Mouse (Mus musculus) left cerebral cortex, adult 2 months (tissue): ENCODE results near the gene Glcci1. TPM values are rescaled to one million over a fixed set of nuclear protein-coding genes. Genes with fewer than 3 reads are reported as not detected.
A peak's percentile ranks its signal among the peaks of the same experiment; 100 is the strongest.
"Not testable (repeated sequence)": the region's sequence is repeated elsewhere in the genome, so short reads cannot be mapped to it uniquely, and the experiment has no call there.

ENCODE experiments used
- DNase-seq, 2 experiments: peaks; one replicate each; pipeline ENCODE4 v3.0.0; 2021 to 2022; ENCODE audit warnings: low spot score in 2 of 2, mixed read lengths in 1 of 2; ENCODE audit errors: extremely low spot score in 1 of 2
- H3K27ac ChIP-seq: fragments of 200-600 bp; 2 replicates; pipeline ENCODE4 v1.8.1; 2022
- H3K4me3 ChIP-seq: fragments of 200-600 bp; 2 replicates; pipeline ENCODE4 v1.8.1; 2022
- CTCF ChIP-seq: fragments of 200-600 bp; IDR thresholded peaks from 2 replicates; pipeline ENCODE4 v1.8.1; 2022; ENCODE audit warnings: antibody characterized with exemption, mild to moderate bottlenecking, moderate library complexity
- intact Hi-C: fragments of 180-260 bp; cut with DNase I; formaldehyde crosslinking; loops from one replicate; pipeline ENCODE4 v1.15.1; 2025
- total RNA-seq, 2 experiments: library from RNA; stranded (reverse); gene quantifications; 2 replicates each; pipeline ENCODE4 v1.2.3; 2021

The Glcci1 gene
- total RNA-seq, 2 experiments from 2014 or later, result 160 to 164 TPM

DNA sequence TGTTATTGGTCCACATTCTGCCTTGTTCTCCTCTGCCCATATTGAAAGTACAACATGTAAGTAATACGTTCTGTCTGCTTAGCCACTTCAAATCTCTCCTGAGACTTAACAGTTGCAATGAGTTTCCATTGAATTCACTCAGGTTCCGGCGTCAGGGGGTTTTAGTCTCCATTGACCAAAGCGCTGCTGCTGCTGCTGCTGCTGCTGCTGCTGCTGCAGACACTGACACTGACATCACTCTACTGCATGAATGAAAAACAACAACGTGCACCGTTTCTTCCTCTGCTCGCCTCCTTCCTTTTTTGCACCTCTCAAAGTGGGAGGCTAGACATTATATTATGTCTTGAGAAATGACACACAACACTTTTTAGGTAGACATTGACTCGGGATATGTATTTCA, 3.0 kb downstream of the Glcci1 start:
- H3K27ac ChIP-seq, result peak overlapping the region; percentile 83
- intact Hi-C loops, result loop anchor here (5.0 kb wide), 6 partner anchors 90 to 305 kb away; partner anchors contain the start of gene Mios

DNA sequence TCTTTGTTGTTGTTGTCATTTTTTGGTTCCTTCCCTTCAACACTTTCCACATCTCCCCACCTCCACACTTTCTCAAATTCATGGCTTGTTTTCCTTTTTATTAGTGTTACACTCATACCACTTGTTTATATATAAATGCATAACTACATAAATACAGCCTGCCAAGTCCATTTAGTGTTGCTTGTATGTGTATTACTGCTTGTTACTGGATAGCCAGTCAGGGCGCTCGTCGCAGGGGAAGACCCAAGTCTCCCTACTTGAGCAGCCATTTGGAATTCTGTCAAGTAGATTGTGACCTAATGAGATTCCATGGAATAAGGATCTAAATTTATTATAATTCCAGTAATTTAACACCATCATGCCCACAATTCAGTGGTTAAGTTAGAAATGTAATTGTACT, 10.3 kb downstream of the Glcci1 start:
- intact Hi-C loops, result no loop called here
- no peak for DNase-seq
- TF ChIP-seq CTCF, result no peak

More for the DNA sequence above, 3.0 kb downstream of the Glcci1 start:
- H3K4me3 ChIP-seq, result peak overlapping the region; percentile 86
- no peak for DNase-seq
- no peak for TF ChIP-seq CTCF

DNA sequence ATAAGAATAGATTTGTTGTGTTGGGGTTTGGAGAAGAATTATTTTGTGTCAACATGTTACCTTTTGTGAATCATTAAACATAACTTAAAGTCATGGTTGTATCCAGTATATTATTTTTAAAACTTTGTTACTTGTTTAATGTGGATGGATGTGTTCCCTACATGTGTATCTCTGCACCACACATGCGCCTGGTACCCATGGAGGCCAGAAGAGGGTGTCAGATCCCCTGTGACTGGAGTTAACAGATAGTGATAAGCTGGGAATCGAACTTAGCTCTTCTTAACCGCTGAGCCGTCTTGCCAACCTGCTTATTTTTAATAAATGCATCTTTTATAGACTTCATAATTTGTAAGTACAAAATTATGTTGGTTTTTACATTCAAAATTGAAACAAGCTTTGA, 11.8 kb downstream of the Glcci1 start:
- no peak for DNase-seq
- TF ChIP-seq CTCF, result no peak
- intact Hi-C loops, result no loop called here
- Histone ChIP-seq H3K27ac (no peak overlapping the region), H3K4me3 (no peak overlapping the region)

More for the DNA sequence above, 10.3 kb downstream of the Glcci1 start:
- no peak overlapping the region for H3K27ac ChIP-seq
- no peak overlapping the region for H3K4me3 ChIP-seq

DNA sequence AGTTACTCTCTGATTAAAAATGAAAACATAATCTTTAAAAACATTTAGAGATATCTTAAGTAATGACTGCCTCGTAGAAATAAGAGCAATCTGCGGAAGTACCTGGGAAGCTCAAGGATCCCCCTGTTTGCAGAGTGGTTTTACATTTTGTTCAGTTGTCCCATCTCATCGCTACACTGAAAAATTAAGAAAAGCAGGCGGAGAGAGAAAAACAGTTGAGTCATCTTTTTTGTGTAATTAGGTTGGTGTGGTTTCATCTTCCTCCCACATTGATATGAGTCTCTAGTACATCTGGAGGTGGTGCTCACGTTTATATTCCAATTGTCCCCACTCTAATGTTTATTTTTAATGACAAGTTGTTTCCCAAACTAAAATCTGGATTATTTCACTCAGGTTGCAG, 15.3 kb downstream of the Glcci1 start:
- intact Hi-C loops, result no loop called here
- Histone ChIP-seq H3K27ac (no peak overlapping the region), H3K4me3 (no peak overlapping the region)
- no peak for DNase-seq
- no peak for TF ChIP-seq CTCF

DNA sequence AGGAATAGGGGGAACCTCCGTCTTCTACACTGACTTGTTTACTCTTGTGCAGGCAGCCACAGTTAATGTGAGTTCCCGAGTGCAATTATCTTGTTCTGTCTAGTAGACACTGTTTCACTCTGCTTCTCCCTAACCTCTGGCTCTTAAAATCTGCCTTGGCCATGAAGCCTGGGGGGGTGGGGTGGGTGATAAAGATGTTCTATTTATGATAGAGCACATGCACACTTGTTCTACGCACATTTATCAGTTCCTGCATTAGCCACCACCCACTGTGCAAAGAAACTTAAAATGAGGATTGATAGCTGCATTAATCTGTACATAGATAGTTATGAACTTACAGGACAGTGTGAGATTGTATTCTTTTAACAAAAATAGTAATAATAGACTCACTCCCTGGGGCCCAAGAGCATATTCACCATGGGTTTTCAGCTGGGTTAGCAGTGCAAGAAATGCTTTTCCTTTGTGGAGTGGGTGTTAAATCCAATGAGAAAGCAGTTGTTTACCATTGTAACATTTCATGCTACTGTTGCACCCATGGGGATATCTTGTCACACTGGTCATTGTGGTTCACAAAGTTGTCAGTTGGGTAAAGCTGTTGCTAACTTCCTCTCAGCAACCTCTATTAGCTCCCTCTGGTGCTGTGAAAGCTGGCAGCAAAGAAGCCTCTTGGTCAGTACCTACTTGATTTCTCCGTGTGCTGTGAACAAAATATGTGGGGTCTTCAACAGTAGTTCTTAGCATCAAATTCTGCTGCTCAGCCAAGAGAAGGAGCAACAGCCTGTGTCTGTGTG, 21.9 kb downstream of the Glcci1 start:
- TF ChIP-seq CTCF, result no peak
- DNase-seq, result no peak

DNA sequence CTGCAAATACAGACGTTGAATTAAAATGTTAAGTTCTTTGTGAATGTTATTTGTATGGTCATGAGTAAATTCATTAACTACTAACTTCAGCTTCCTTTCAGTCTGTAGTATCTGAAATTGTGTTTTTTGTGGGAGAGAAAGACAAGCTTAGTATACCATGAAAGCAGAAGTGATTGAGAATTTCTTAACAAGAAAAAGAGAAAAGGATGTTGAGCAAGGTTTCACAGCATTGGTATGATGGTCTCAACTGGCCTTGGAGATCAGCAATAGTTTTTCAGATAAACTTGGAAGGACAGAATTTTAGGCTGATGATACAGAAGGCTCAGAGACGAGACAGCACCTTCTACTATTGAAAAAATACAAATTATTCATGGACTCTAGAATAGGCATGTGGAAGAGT, 27.5 kb downstream of the Glcci1 start:
- no peak overlapping the region for H3K4me3 ChIP-seq
- intact Hi-C loops, result no loop called here
- H3K27ac ChIP-seq, result no peak overlapping the region
- DNase-seq, result no peak
- no peak for TF ChIP-seq CTCF

More for the DNA sequence above, 21.9 kb downstream of the Glcci1 start:
- Histone ChIP-seq H3K27ac (no peak overlapping the region), H3K4me3 (no peak overlapping the region)
- intact Hi-C loops, result no loop called here

DNA sequence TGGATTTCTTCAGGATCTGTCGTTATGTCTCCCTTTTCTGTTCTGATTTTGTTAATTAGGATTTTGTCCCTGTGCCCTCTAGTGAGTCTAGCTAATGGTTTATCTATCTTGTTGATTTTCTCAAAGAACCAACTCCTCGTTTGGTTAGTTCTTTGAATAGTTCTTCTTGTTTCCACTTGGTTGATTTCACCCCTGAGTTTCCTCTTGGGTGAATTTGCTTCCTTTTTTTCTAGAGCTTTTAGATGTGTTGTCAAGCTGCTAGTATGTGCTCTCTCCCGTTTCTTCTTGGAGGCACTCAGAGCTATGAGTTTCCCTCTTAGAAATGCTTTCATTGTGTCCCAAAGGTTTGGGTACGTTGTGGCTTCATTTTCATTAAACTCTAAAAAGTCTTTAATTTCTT, 32.1 kb downstream of the Glcci1 start:
- DNase-seq, H3K27ac ChIP-seq, H3K4me3 ChIP-seq, intact Hi-C loops: not testable (repeated sequence)

DNA sequence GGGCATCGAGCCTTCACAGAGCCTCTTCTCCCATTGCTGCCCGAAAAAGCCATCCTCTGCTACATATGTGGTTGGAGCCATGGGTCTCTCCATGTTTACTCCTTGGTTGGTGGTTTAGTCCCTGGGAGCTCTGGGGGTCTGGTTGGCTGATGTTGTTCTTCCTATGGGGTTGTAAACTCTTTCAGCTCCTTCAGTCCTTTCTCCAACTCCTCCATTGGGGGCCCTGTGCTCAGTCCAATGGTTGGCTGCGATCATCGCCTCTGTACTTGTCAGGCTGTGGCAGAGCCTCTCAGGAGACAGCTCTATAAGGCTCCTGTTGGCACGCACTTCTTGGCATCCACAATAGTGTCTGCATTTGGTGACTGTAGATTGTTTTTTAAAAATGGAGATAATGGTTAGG, 35.4 kb downstream of the Glcci1 start:
- intact Hi-C loops, result no loop called here

DNA sequence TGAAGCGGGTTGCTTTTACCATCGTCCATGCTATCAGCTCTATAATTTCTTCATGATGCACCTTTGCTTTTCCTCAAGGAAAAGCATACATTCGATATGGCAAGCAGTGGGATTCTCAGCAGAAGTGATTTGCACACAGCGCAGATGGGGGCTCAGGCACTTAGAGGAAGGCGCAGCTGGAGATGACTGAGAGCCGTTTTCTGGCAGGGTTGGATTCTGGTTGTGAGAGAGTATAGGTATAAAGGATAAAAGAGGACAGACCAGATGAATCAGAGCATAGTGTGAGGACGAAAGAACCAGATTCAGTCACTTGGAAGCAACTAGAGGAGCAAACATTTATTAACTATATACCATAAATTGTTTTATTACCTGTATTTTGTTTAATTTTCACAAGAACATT, 36.4 kb downstream of the Glcci1 start:
- Histone ChIP-seq H3K4me3 (no peak overlapping the region), H3K27ac (no peak overlapping the region)
- intact Hi-C loops, result no loop called here
- no peak for TF ChIP-seq CTCF
- DNase-seq, result no peak

More for the DNA sequence above, 35.4 kb downstream of the Glcci1 start:
- TF ChIP-seq CTCF, result no peak
- Histone ChIP-seq H3K27ac (no peak overlapping the region), H3K4me3 (no peak overlapping the region)
- DNase-seq, result no peak

DNA sequence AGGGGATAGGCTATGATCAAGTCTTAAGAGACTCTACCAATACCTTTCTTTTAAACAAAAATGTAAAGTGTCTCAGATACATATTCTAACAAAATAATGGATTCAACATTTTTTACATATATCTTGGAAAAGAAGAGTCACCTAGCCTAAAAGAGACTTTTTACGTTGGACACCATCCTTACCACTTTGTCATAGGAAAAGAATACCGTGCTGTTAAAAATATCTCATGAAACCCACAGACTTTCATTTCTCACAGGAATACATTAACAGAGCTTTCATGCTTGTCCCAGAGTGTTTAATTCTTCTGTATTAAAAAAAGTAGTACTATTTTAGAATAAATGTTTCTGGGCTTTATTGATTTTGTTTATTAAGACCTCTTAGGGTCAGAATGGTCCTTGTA, 41.8 kb downstream of the Glcci1 start:
- no peak for TF ChIP-seq CTCF
- Histone ChIP-seq H3K27ac (no peak overlapping the region), H3K4me3 (no peak overlapping the region)
- intact Hi-C loops, result no loop called here
- no peak for DNase-seq

DNA sequence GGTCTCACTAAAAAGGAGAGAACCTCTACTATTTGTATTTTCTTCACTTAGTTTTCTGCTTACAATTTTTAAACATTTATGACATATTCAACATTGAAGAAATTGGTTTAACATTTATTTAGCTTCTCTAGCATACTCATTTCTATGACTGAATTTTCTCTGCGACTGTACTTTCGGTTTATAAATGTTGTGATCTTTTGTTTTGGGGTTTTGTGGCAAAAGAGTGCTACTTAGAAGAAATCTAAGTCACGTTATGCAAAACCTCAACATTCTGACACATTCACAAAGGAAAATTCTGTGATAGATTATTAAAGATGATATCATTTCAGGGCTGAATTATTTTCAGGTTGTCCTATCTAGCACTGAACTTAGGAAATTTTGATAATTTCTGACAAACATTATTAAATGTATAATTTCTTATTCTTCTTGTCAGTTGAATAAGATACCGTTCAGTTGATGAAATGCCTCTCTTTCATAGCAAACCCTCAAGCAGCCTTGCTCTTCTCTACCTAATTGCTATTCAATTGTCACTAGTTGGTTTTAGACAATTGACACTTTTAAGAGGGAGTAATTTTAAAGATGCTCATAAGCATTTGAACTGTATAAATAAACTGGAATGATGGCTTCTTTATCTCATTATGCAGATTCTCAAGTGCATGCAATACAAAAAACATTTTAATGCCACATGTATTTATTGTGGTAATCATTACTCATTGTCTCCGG, 47.6 kb downstream of the Glcci1 start:
- DNase-seq, result no peak
- no peak overlapping the region for H3K27ac ChIP-seq
- no peak for TF ChIP-seq CTCF
- intact Hi-C loops, result no loop called here
- no peak overlapping the region for H3K4me3 ChIP-seq

DNA sequence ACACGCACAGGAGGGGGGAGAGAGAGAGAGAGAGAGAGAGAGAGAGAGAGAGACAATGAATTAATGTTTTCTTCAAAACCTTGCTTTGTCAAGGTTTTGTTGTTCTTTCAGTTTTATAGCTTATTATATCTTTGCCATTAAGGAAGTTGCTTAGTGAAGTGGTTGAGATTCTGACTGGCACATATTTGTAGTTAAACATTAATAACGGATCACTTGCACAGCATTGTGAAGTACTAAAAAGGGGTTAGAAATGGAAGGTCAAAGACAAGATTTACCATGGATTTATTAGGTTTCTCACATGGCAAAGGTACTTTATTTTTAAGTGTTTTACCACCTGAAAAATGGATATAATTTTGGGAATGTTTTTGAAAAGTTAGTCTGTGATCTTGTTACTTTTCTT, 51.3 kb downstream of the Glcci1 start:
- Histone ChIP-seq H3K4me3 (no peak overlapping the region), H3K27ac (no peak overlapping the region)
- no peak for DNase-seq

More for the DNA sequence above, 51.3 kb downstream of the Glcci1 start:
- TF ChIP-seq CTCF, result no peak
- intact Hi-C loops, result no loop called here
